Mouse (Mus musculus) midbrain, embryonic 13.5 days (tissue): ENCODE results near the gene Mdh2. TPM values are rescaled to one million over a fixed set of nuclear protein-coding genes. Genes with fewer than 3 reads are reported as not detected.

Experiments
- ATAC-seq: fragments of 200-750 bp; cut with Nextera tagmentation; 2 replicates; pipeline ENCODE4 v1.8.0; 2017; ENCODE audit warnings: mild to moderate bottlenecking, moderate TSS enrichment, moderate library complexity
- H3K27ac ChIP-seq: fragments of 300-500 bp; sonication (generic); 2 replicates; pipeline ENCODE4 v1.5.1; 2015; ENCODE audit warnings: inconsistent platforms, mild to moderate bottlenecking, moderate library complexity
- H3K27me3 ChIP-seq: fragments of 300-500 bp; sonication (generic); 2 replicates; pipeline ENCODE4 v1.6.1; 2015; ENCODE audit warnings: mild to moderate bottlenecking, inconsistent platforms
- H3K36me3 ChIP-seq: fragments of 300-500 bp; sonication (generic); 2 replicates; pipeline ENCODE4 v1.6.1; 2015; ENCODE audit warnings: mild to moderate bottlenecking, inconsistent platforms
- H3K4me1 ChIP-seq: fragments of 300-500 bp; sonication (generic); replicated peaks from 2 replicates; pipeline ENCODE4 v1.6.1; 2015; ENCODE audit warnings: inconsistent platforms
- H3K4me2 ChIP-seq: fragments of 300-500 bp; sonication (generic); replicated peaks from 2 replicates; pipeline ENCODE4 v1.6.1; 2015; ENCODE audit warnings: moderate library complexity, mild to moderate bottlenecking, inconsistent platforms
- H3K4me3 ChIP-seq: fragments of 300-500 bp; sonication (generic); replicated peaks from 2 replicates; pipeline ENCODE4 v1.5.1; 2015; ENCODE audit warnings: mild to moderate bottlenecking, inconsistent platforms
- H3K9ac ChIP-seq: fragments of 300-500 bp; sonication (generic); replicated peaks from 2 replicates; pipeline ENCODE4 v1.6.1; 2015; ENCODE audit warnings: mild to moderate bottlenecking, inconsistent platforms
- H3K9me3 ChIP-seq: fragments of 300-500 bp; sonication (generic); 2 replicates; pipeline ENCODE4 v1.6.1; 2016; ENCODE audit warnings: mild to moderate bottlenecking, inconsistent platforms
- WGBS: fragments of 180-500 bp; shearing (Covaris S2); methylation state at CpG from one replicate; pipeline ENCODE4 v1.1.7; 2015; 5-methylcytosine and 5-hydroxymethylcytosine counted together
- polyA plus RNA-seq: library from polyadenylated mRNA; unstranded; fragments of >200 nt; fragmentation: Nextera tagmentation; extraction: Ambion mirVana; gene quantifications from 2 replicates; pipeline ENCODE4 v1.2.1, GENCODE M21; 2015

The Mdh2 gene
- polyA plus RNA-seq, 1 experiment from 2014 or later = 563 TPM

GRCm38 (mm10) chr5:135812991-135813390, 34.7 kb downstream of the Mdh2 start:
- ATAC-seq = no peak
- Histone ChIP-seq H3K9me3 (no peaks in the 10 kb centered on the region), H3K9ac (no peak overlapping the region), H3K27me3 (no peaks in the 10 kb centered on the region), H3K36me3 (peaks cover 18% of the 10 kb centered on the region), H3K4me2 (no peak overlapping the region), H3K4me1 (peaks cover 28% of the 10 kb centered on the region), H3K27ac (no peak overlapping the region), H3K4me3 (no peak overlapping the region)
- WGBS = 73% methylated on average over 5 of the region's 5 CpGs

- peaks cover 7% of the 10 kb centered on the region; the same call in 1 of the 2 replicates for H3K36me3 ChIP-seq
- ATAC-seq = no peak
- H3K9ac ChIP-seq = no peak overlapping the region; the same call in 1 of the 2 replicates
- no peaks in the 10 kb centered on the region for H3K9me3 ChIP-seq
- no peak overlapping the region for H3K27ac ChIP-seq
- no peak overlapping the region for H3K4me2 ChIP-seq
- WGBS = 45% methylated on average over 7 of the region's 7 CpGs
- H3K4me1 ChIP-seq = peaks cover 57% of the 10 kb centered on the region
- no peak overlapping the region for H3K4me3 ChIP-seq
- no peaks in the 10 kb centered on the region for H3K27me3 ChIP-seq
Measured at GRCm38 (mm10) chr5:135818491-135818890, 40.2 kb downstream of the Mdh2 start.

- Histone ChIP-seq H3K9me3 (no peaks in the 10 kb centered on the region), H3K27ac (peak overlapping the region; percentile 92), H3K4me3 (0 out of 2 replicates have a peak overlapping the region, but pooled peaks have one; percentile 2), H3K27me3 (no peaks in the 10 kb centered on the region), H3K4me2 (peak overlapping the region; percentile 41), H3K9ac (peak overlapping the region; percentile 32), H3K36me3 (no peaks in the 10 kb centered on the region; the same call in 1 of the 2 replicates), H3K4me1 (peaks cover 80% of the 10 kb centered on the region)
- ATAC-seq = peak; percentile 90
- WGBS = 12% methylated on average over 7 of the region's 7 CpGs
Measured at GRCm38 (mm10) chr5:135822316-135822944, 44.1 kb downstream of the Mdh2 start.

- Histone ChIP-seq H3K27ac (peak overlapping the region; percentile 86), H3K4me1 (peaks cover 67% of the 10 kb centered on the region), H3K9me3 (no peaks in the 10 kb centered on the region), H3K4me3 (no peak overlapping the region), H3K36me3 (no peaks in the 10 kb centered on the region), H3K4me2 (no peak overlapping the region), H3K27me3 (no peaks in the 10 kb centered on the region), H3K9ac (no peak overlapping the region)
- ATAC-seq = no peak
- WGBS = 51% methylated on average over 3 of the region's 3 CpGs
Measured at GRCm38 (mm10) chr5:135824517-135824916, 46.2 kb downstream of the Mdh2 start.

GRCm38 (mm10) chr5:135826225-135826624, 47.9 kb downstream of the Mdh2 start:
- Histone ChIP-seq H3K4me2 (peak overlapping the region; percentile 19), H3K4me3 (no peak overlapping the region), H3K27ac (peak overlapping the region; percentile 86), H3K27me3 (no peaks in the 10 kb centered on the region), H3K9ac (peak overlapping the region; percentile 54), H3K4me1 (peaks cover 54% of the 10 kb centered on the region), H3K9me3 (no peaks in the 10 kb centered on the region), H3K36me3 (no peaks in the 10 kb centered on the region)
- no peak for ATAC-seq
- 30% methylated on average over 6 of the region's 6 CpGs for WGBS

GRCm38 (mm10) chr5:135829381-135829780, 51.1 kb downstream of the Mdh2 start:
- H3K27me3 ChIP-seq = no peaks in the 10 kb centered on the region; the same call in 1 of the 2 replicates
- WGBS = 91% methylated on average over 8 of the region's 8 CpGs
- no peak overlapping the region for H3K4me2 ChIP-seq
- H3K9me3 ChIP-seq = no peaks in the 10 kb centered on the region
- H3K4me1 ChIP-seq = peaks cover 42% of the 10 kb centered on the region
- H3K4me3 ChIP-seq = no peak overlapping the region
- no peak for ATAC-seq
- no peaks in the 10 kb centered on the region for H3K36me3 ChIP-seq
- no peak overlapping the region for H3K27ac ChIP-seq
- H3K9ac ChIP-seq = no peak overlapping the region

- Histone ChIP-seq H3K4me3 (no peak overlapping the region), H3K4me2 (no peak overlapping the region; the same call in 1 of the 2 replicates), H3K27me3 (peaks cover 3% of the 10 kb centered on the region; the same call in 1 of the 2 replicates), H3K9me3 (no peaks in the 10 kb centered on the region), H3K4me1 (peaks cover 35% of the 10 kb centered on the region), H3K36me3 (0 out of 2 replicates have a peak, but pooled peaks cover 4% of the 10 kb centered on the region), H3K9ac (no peak overlapping the region), H3K27ac (peak overlapping the region; percentile 56)
- 13% methylated on average over 4 of the region's 4 CpGs for WGBS
- ATAC-seq = peak; percentile 38; the same call in 1 of the 2 replicates
Measured at GRCm38 (mm10) chr5:135832729-135833128, 54.4 kb downstream of the Mdh2 start.

GRCm38 (mm10) chr5:135834769-135835491, 56.6 kb downstream of the Mdh2 start:
- WGBS = 2% methylated on average over 47 of the region's 47 CpGs
- ATAC-seq = peak; percentile 89
- peak overlapping the region; percentile 77 for H3K4me2 ChIP-seq
- peak overlapping the region; percentile 46 for H3K4me3 ChIP-seq
- peak overlapping the region; percentile 65 for H3K9ac ChIP-seq
- H3K27me3 ChIP-seq = peaks cover 3% of the 10 kb centered on the region; the same call in 1 of the 2 replicates
- H3K36me3 ChIP-seq = peaks cover 9% of the 10 kb centered on the region; the same call in 1 of the 2 replicates
- H3K4me1 ChIP-seq = peaks cover 35% of the 10 kb centered on the region
- no peaks in the 10 kb centered on the region for H3K9me3 ChIP-seq
- H3K27ac ChIP-seq = peak overlapping the region; percentile 80

- Histone ChIP-seq H3K36me3 (peaks cover 14% of the 10 kb centered on the region; the same call in 1 of the 2 replicates), H3K4me3 (peak overlapping the region; percentile 46), H3K9ac (peak overlapping the region; percentile 65; the same call in 1 of the 2 replicates), H3K27me3 (peaks cover 3% of the 10 kb centered on the region; the same call in 1 of the 2 replicates), H3K4me2 (peak overlapping the region; percentile 77), H3K4me1 (peaks cover 35% of the 10 kb centered on the region), H3K9me3 (no peaks in the 10 kb centered on the region), H3K27ac (peak overlapping the region; percentile 80)
- WGBS = 1% methylated on average over 12 of the region's 12 CpGs
- peak; percentile 78 for ATAC-seq
Measured at GRCm38 (mm10) chr5:135835492-135835858, 57.2 kb downstream of the Mdh2 start.

- Histone ChIP-seq H3K27me3 (peaks cover 3% of the 10 kb centered on the region; the same call in 1 of the 2 replicates), H3K4me2 (peak overlapping the region; percentile 77), H3K27ac (no peak overlapping the region), H3K9me3 (no peaks in the 10 kb centered on the region), H3K36me3 (peaks cover 19% of the 10 kb centered on the region), H3K9ac (no peak overlapping the region), H3K4me3 (peak overlapping the region; percentile 46; the same call in 1 of the 2 replicates), H3K4me1 (peaks cover 35% of the 10 kb centered on the region)
- WGBS = 21% methylated on average over 12 of the region's 12 CpGs
- ATAC-seq = no peak
Measured at GRCm38 (mm10) chr5:135835981-135836380, 57.7 kb downstream of the Mdh2 start.
